Mouse (Mus musculus) urinary bladder, postnatal 36 days (tissue): ENCODE results near the gene Sgo2a.
"Not testable (repeated sequence)": the region's sequence is repeated elsewhere in the genome, so short reads cannot be mapped to it uniquely, and the experiment has no call there.

Source experiments
- DNase-seq, 2 experiments: peaks; one replicate each; pipeline ENCODE4 v3.0.0; 2022; ENCODE audit warnings: low spot score in 2 of 2, mixed read lengths in 1 of 2

The Sgo2a gene

DNA sequence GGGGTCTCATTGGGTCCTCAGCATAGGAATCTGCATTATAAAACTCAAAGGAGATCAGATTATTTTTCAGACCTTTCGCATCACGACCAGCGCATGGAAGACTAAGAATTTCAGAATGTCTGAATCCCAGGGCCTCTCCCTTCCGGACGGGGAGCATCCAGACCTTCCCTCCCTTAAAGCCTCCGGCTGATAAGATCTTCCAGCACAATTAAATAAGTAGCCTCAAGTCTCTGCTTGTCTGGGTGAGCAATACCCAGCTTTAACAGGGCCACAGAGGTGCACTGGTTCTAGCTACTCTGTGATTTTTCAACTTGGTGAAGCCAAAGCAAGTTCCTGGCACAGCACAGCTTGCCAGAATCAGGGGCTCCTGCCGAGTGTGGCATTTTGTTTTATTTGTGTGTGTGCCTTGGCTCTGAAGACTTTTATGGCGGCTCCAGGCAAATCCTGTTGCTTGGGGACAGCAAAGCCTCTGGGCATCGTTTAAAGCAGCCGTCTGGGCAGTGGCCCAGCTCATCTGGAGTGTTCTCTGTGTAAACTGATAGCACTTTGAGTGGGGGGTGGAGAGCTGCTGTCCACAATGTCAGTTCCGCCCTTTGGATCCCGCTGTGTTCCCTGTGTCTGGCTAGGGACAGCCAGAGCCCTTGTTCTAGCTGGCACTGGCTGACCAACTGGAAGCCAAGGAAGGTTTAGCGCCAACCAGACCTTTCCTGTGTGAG is 34.5 kb downstream of the Sgo2a start:
- peak; percentile 58 to 85 for DNase-seq

DNA sequence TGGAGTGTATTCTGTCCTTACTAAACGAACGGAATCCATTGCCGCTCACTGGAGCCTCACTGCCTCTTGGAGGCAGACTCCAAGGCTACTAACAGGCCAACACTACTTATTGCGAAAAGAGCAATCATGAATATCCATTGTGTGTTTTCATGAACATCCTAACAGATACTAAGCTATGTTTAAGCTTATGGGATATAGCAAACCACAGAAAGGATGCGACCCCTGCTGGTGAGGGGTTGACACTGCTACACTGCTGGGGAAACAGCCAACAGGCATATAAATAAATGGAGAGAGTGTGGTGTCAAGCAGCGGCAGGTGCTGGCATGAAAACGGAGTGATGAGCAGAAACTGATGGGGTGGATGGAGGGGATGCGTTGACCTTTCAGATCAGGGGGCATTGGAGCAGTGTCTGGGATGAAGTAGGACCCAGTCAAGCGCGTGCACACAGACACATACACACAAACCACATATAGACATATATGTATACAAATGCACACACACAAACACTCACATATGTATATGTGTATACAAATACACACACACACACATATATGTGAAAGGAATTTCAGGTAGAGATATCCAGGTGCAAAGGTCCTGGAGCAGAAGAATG is 35.5 kb downstream of the Sgo2a start:
- DNase-seq, result peak; percentile 28 to 61

DNA sequence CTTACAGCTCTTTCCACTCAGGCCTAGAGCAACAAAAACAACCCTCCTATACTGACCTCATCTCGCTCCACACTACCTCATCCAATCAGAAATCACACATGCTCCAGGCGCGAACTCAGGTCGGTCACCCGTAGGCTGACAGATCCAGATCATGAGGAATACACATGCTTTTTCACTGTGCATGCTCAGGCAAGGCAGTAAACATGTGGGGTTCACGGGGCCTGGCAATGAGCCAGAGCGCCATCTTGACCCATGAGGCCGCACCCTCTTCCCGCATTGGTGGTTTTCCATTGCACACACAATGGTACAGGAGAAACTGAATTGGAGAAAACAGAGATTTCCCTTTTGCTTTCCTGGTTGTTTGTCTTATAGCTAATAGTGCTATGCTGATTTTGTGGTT is 41.5 kb downstream of the Sgo2a start:
- not testable (repeated sequence) for DNase-seq

DNA sequence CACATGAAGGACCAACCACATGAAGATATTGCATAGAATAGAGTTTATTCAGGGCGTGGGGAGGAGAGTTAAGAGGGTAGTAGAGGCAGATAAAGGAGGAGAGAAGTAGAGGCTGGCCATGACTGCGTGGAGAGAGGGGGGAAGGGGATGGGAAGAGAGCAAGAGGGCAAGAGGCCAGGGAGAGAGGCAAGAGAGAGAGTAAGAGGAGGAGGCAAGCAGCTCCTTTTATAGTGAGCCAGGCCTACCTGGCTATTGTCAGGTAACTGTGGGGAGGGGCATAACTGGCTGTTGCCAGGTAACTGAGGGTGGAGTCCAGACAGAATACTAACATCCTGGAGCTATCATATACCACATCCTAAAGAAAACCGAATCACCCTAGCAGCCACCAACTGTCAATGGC is 49.3 kb downstream of the Sgo2a start:
- DNase-seq, result no peak

DNA sequence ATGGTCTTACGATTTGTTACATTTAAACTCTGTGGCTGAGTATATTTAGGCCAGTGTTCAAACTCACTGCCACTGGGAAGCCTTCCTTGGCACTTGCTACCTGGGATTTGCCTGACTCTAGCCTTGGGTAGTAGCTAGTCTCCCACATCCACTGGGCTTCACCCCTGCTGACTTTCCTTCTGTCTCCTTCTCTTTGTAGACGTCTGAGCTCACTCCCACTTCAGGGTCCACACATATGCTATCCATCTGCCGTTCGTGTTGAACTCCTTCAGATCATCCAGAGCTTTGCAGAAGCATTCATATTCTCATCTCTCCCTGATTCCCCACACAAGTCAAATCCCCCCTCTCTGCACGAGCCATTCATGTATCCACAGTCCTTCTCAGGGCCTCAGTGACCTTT is 49.8 kb downstream of the Sgo2a start:
- DNase-seq, result no peak

DNA sequence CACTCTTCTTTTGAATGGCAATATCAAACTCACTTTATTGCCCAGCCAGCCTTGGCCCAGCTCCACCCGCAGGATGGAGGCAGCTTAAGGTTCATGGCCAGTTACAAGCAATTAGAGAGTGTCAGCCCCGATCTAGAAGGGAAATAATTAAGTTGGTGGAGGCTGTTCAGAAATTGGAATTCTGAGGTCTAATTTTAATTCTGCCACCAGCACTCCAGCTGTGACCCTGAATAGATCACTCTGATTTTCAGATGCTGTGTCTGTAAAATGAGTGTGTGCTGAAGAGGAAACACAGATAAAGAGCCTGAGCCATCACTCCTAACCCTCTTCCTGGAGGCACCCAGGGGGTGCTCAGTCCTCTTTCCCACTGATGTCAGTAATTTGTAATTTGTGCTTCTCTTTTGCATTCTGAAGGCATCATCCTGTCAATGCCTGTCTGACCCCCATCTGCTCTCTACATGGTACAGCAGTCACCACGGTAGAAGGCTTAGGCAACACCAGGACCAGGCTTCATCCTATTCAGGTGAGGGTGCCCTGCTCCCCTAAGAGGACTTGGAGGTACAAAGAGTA is 51.0 kb downstream of the Sgo2a start:
- no peak for DNase-seq

DNA sequence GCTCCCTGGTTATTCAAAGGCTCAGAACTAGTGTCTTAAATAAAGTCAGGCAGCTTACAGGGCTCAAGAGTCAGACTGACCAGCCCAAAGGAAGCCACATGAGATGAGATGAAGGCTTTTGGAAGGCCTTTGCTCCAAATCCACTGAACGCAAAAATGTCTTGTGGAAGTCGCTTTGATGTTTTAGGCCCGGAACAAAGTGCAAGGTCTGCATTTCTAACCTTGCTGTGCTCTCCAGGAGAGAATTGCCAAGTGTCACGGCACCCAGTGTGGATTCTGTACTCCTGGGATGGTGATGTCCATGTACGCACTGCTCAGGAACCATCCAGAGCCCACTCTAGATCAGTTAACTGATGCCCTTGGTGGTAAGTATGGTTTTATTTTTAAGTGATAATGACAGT is 53.4 kb downstream of the Sgo2a start:
- no peak for DNase-seq

DNA sequence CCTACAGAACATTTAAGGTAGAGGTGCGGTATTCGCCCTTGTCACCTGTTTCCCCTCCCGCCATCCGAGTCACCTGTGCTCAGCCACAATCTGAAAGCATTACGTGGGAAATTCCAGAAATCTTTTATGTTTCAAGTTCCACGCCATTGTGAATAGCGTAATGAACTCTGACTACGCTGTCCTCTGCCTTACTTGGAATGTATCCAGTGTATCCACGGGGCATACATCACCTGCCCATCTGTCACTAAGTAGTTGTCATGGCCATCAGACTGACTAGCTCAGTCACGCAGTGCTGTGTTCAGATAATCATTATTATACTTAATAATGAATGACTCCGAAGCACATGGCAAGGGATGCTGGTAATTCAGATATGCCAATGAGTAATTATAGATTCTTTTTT is 59.8 kb downstream of the Sgo2a start:
- DNase-seq, result no peak

DNA sequence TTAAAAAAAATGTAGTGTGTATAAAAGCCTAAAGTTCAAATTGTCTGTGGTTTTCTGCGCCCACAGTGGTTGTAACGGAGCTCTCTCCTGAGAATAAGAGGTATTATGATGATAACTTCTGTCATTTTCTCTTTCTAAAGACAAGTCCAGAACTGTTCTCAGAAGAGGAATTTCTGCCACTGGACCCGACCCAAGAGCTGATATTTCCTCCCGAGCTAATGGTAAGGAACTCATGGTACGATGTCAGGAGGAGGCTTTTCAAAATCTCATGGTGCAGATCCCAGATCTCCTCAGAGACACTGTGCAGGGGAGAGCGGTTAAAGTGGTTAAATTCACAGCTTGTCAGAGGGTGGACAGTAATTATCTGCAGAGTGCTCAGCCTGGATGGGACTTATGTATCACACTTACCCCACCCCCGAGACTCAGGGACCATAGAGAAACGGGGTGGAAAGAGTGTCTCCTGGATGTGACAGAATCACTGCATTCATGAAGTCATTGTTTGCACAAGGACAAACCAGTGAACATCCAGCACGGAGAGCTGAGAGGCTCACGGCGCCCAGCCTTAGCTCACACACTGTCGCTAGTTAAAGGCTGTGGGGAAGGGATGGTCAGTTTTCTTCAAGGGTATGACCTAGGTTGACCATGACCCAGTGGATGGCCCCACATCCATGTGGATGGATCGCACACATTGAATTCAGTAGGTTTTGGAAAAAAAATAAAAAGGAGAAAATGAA is 60.5 kb downstream of the Sgo2a start:
- DNase-seq, result no peak

DNA sequence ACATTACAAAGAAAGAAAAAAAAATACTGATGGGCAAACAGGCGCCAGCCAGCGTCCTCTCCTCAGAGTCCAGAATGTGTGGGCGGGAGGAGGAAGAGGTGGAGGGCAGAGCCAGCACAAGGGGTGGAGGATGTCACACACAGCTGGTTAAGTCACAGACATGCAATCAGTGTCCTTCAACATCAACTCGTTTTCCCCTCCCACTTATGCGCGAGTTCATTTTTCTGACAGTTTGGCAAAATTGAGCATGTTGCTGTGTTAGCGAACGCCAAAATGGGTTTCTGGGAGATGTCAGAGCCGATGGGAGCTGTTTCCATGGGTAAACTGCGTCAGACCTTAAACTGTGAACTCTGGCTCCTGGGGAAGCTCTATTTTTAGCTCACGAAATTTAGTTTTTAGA is 61.2 kb downstream of the Sgo2a start:
- DNase-seq, result no peak

DNA sequence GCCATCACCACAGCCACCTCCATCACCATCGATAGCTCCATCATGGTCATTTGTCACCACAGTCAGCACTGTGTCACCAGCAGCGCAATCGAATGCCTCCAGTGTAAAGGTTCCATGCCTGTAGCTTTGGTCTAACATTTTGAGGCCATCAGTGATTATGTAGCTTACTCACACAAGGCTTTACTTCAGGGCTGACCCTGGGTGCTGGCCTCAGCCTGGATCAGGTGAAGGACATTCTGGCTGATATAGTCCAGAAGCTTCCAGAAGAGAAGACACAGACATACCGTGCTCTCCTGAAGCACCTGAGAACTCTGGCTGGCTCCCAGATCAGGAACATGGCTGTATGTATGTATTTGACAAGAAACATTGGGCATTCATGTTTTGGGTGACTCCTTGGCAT is 63.1 kb downstream of the Sgo2a start:
- no peak for DNase-seq

DNA sequence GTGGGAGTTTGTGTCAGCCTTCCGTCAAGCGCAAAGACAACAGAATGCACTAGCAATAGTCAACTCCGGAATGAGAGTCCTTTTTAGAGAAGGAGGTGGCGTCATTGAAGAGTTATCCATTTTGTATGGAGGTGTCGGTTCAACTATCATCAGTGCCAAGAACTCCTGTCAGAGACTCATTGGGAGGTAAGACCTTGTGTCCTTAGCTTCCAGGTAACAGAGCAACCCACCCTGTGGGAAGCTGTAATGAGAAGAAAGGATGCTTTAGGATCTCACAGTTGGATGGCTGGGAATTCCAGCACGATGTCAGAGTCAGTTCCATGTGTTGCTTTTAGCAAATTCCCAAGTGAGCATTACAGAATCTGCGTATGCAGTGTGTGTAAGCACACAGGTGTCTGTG is 66.4 kb downstream of the Sgo2a start:
- DNase-seq, result no peak

DNA sequence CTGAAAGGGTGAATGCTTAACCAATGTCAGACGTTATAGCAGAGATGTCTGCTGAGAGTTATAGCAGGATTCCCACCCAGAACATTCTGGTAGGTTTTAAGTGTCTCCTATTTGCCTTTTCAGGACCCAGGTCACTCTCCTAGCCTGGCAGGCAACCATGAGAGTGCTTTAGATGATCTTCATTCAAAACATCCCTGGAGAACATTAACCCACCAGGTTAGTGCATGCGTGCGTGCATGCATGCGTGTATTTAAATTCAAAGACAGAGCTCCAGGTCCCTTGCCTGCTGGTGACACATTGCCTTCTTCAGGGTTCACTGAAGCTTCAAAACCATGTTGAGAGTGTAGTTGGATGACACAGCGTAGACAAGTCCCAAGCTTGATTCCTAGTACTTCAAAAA is 69.4 kb downstream of the Sgo2a start:
- DNase-seq, result no peak

DNA sequence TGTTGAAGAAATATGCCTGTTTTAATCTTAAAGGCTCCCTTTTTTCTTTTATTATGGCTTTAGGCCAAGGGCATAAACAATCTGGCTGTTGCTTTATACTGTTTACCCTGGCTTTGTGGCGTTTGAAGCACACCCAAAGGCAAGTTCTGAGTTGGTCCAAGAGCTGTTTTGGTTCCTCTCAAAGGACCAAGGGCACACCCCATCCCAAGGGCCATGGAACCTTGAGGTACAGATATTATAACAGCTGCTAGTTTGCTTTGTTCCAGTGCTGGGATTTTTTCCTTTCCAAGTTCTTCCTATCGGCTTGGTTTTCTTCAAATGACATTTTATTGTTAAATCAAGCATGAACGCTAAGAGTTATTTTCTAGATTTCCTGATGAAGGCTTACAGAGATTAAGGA is 69.8 kb downstream of the Sgo2a start:
- no peak for DNase-seq

DNA sequence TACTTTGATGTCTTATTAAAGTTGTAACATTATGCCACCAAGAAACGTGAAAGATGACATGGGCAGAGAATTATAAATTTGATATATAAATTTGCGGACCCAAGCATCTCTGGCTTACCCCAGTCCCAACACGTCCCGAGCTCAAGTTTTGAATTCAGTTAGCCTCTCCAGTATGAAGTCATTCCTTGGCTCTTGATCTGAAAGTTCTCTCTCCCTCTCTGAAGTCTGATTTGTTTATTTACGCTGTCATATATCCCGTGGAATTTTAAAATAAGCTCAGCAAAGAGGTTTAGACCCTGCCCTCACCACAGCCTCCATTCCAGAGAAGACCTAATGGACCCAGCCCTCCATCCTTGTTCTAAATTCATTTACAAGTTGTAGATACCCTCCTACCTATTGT is 73.4 kb downstream of the Sgo2a start:
- no peak for DNase-seq

DNA sequence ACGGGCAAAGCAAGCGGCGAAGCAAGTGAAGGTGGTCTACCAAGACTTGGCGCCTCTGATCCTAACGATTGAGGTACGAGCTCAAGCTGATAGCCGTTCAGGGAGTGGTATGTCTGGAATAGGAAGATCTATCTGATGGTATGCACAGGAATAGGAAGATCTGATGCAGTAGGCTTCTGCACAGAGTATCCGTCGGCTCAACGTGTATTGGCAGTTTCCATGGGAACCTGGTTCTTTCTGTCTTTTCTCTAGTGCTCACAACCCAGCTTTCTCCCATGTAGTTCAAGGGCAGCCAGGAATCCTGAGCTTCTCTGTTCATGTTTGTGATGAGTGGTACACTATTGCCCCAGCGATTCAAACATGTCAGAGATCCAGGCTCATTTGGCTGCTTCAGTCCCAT is 74.3 kb downstream of the Sgo2a start:
- no peak for DNase-seq

DNA sequence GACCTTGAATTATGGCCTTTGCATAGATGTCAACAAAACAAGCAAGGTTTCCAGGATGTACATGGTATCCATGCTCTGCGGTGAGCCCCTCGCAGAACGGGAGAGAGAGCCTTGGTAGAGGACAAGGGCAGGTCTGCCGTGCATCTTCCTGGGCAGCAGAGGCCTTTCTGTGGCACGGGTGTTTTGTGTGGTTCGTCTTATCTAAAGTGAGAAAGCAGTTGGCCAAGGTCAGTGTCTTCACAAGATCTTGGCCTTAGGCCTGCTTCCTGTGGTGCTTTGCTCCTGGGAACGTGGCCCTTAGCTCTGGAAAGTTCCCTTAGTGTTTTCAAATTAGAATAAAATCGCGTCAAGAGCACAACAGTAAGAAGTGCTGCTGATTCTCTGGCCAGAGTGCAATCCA is 75.2 kb downstream of the Sgo2a start:
- DNase-seq, result no peak

DNA sequence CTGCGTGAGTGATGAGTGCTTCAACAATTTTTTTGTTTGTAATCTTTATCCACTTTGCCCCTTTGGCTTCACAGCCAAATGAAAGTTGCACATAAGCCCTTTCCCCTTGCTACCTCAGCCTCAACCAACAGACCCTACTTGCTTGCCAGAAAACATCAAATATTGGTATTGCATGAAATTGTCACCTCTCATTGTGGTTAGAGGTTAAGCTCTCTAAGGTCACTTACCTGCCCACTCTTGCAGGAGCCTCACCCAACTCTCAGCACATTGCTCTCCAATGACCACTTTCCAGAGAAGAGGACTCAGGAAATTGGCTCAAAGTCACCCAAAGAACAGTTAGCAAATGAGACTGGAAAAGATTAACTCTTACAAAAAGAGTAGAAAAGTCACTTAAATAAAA is 75.7 kb downstream of the Sgo2a start:
- no peak for DNase-seq

DNA sequence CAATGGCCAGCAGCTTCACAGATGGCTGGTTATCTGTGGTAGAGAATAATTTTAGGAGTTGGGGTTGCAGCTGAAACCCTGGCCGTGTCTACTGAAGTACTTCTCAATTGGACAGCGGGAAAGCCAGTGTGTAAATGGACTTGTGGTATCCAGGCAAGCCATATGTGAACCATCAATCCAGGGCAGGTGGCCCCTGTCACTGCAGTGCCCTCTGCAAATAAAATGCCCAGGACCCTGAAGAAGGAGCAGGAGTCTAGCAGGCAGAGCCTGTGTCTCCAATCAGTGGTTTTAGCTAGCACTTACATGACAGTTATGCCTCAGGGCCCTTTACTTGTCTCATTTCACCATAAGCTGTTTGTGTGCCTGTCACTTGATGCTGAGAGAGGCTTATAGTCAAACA is 76.6 kb downstream of the Sgo2a start:
- DNase-seq, result no peak

DNA sequence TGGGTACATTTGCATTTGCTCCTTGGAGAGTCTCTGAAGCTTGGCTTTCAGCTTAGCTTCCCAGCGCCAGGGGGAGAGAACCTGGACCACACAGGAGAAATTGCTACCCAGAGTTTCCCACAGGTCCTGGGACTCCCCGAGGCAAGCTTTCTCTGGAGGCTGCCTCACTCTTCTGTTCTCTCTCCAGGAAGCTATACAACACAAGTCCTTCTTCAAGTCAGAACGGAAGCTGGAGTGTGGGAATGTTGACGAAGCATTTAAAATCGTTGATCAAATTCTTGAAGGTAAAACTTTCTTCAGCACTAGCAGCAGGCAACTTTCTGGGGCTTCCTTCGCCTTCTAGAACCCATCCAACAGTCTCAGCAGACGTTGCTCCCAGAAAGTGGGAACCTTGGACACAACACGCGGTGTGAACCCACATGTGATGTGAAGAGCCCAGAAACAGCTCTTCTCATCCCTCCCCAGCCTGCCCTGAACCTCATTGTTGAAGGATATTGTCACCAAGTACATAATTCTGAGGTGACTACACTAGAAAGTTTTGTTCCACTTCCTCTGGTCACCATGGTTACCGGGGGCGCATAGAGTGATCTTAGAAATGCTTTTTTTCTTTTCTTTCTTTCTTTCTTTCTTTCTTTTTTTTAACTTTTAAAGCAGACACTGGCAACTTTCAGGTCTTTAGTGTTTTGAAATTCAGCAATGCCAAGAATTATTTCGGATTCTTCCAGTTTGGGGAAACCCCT is 77.4 kb downstream of the Sgo2a start:
- no peak for DNase-seq

DNA sequence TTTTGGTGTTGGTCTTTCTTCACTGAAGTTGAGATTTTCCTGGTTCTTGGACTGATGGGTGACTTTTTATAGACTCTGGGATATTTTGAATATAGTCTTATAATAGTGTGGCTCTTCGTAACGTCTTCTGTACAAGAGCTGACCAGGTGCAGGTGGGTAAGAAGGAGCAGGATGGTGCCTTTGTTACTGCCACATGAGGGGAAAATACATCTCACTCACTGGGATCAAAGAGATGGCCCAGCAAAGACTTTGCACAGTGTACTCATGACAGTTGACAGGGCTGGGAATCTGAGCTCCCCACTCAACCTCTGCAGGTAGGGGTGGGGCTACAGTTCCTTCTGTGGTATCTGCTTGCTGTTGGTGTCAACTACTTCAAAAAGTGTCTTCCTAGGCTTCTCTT is 78.5 kb downstream of the Sgo2a start:
- no peak for DNase-seq
